Mouse (Mus musculus) megakaryocyte, embryonic 14.5 days (primary cell): Measurements from ENCODE around the gene Slc25a39.

Experiments
- FLI1 ChIP-seq: IDR thresholded peaks from 2 replicates; pipeline ENCODE4 v1.6.1; 2012; ENCODE audit warnings: low read length, inconsistent platforms, mixed read lengths
- GATA1 ChIP-seq: IDR thresholded peaks from 3 replicates; pipeline ENCODE4 v1.6.1; 2012; ENCODE audit warnings: mixed read lengths, low read length, inconsistent platforms, borderline replicate concordance

DNA sequence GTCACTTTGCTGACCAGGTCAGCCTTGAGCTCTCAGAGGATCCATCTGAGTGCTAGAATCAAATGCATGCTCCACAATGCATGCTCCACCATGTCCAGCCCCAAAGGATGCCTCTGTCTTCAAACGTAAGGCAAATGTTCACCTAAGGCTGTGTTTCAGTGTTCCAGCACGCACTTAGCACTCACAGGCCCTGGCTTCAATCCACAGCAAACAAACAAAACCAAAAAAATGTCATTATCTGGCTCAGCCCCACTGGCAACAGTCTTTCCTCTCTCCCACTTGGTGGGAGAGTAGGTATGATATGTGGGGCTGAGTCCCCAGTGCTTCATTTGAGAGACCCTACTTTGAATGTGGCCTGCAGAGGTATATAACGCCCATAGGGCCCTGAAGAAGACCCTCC, 3.3 kb upstream of the Slc25a39 start:
- no peak for TF ChIP-seq GATA1
- no peak for TF ChIP-seq FLI1
